Mouse (Mus musculus) forebrain, postnatal 0 days (tissue): Measurements from ENCODE around the gene Gm10337. TPM values are rescaled to one million over a fixed set of nuclear protein-coding genes. Genes with fewer than 3 reads are reported as not detected.

Source experiments
- ATAC-seq: fragments of 200-750 bp; cut with Nextera tagmentation; 2 replicates; pipeline ENCODE4 v1.8.0; 2017; ENCODE audit warnings: mild to moderate bottlenecking, moderate library complexity
- DNase-seq: peaks from one replicate; pipeline ENCODE4 v3.0.0-alpha.2; 2015
- H3K27ac ChIP-seq: fragments of 300-500 bp; sonication (generic); 2 replicates; pipeline ENCODE4 v1.5.1; 2014; ENCODE audit warnings: low read depth, mild to moderate bottlenecking, antibody characterized with exemption, low read length, moderate library complexity, mixed read lengths
- H3K27me3 ChIP-seq: fragments of 300-500 bp; sonication (generic); 2 replicates; pipeline ENCODE4 v1.6.1; 2014; ENCODE audit warnings: mild to moderate bottlenecking, low read length, mixed read lengths; ENCODE audit not compliant: insufficient read depth
- H3K36me3 ChIP-seq: fragments of 300-500 bp; sonication (generic); 2 replicates; pipeline ENCODE4 v1.6.1; 2014; ENCODE audit warnings: mild to moderate bottlenecking, moderate library complexity; ENCODE audit not compliant: insufficient read depth
- H3K4me1 ChIP-seq: fragments of 300-500 bp; sonication (generic); 2 replicates; pipeline ENCODE4 v1.6.1; 2014; ENCODE audit warnings: antibody characterized with exemption; ENCODE audit not compliant: insufficient read depth
- H3K4me2 ChIP-seq: fragments of 300-500 bp; sonication (generic); 2 replicates; pipeline ENCODE4 v1.6.1; 2014; ENCODE audit warnings: low read depth, mild to moderate bottlenecking, moderate library complexity
- H3K4me3 ChIP-seq: fragments of 300-500 bp; sonication (generic); 2 replicates; pipeline ENCODE4 v1.5.1; 2014; ENCODE audit warnings: low read depth, low read length, mixed read lengths
- H3K9ac ChIP-seq: fragments of 300-500 bp; sonication (generic); 2 replicates; pipeline ENCODE4 v1.6.1; 2014; ENCODE audit warnings: mild to moderate bottlenecking
- H3K9me3 ChIP-seq: fragments of 300-500 bp; sonication (generic); 2 replicates; pipeline ENCODE4 v1.6.1; 2016; ENCODE audit warnings: low read length
- CTCF ChIP-seq: sonication (generic); IDR thresholded peaks from 2 replicates; pipeline ENCODE4 v1.5.1; 2016; ENCODE audit warnings: antibody characterized with exemption, control low read depth, low read depth
- WGBS: fragments of 180-500 bp; shearing (Covaris S2); extraction: QIAGEN DNeasy Blood & Tissue Kit; methylation state at CpG from one replicate; pipeline ENCODE4 v1.1.7; 2014; 5-methylcytosine and 5-hydroxymethylcytosine counted together
- polyA plus RNA-seq: library from polyadenylated mRNA; unstranded; fragments of >200 nt; fragmentation: Nextera tagmentation; extraction: Ambion mirVana; gene quantifications from 2 replicates; pipeline ENCODE4 v1.2.1, GENCODE M21; 2015
- total RNA-seq: library from RNA; depleted of rRNA; stranded (reverse); fragments of >200 nt; gene quantifications from 2 replicates; pipeline ENCODE4 v1.2.3, GENCODE M21; 2014; rRNA removed

Gene Gm10337
- total and polyA plus RNA-seq, 2 experiments from 2014 or later, result 4.2 TPM; not detected in 1

DNA sequence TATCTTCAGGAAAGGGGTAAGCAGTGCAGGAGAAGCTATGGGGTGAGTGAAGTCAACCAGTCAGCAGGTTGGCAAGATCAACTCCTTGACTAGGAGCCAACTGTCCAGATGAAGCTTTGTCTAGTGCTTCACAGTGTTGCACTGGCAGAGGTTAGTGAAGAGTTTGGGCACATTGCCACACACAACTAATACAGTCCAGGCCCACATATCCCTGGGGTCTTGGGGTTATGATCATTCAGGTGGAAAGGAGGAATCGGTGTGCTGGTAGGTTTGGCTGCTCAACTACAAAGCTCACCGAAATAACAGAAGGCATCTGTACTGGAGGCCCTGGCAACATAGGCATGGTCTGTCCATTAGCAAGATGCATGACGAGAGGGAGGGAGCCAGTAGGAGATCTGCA, 44.0 kb downstream of the Gm10337 start:
- ATAC-seq (peak; percentile 27; the same call in 1 of the 2 replicates), DNase-seq (peak; percentile 47)
- Histone ChIP-seq H3K36me3 (peaks cover 46% of the 10 kb centered on the region), H3K9me3 (no peaks in the 10 kb centered on the region), H3K4me2 (no peak overlapping the region), H3K27ac (peak overlapping the region; percentile 72), H3K27me3 (no peaks in the 10 kb centered on the region), H3K9ac (no peak overlapping the region), H3K4me3 (no peak overlapping the region), H3K4me1 (0 out of 2 replicates have a peak, but pooled peaks cover 4% of the 10 kb centered on the region)
- 57% methylated on average over 3 of the region's 3 CpGs for WGBS
- TF ChIP-seq CTCF, result no peak

DNA sequence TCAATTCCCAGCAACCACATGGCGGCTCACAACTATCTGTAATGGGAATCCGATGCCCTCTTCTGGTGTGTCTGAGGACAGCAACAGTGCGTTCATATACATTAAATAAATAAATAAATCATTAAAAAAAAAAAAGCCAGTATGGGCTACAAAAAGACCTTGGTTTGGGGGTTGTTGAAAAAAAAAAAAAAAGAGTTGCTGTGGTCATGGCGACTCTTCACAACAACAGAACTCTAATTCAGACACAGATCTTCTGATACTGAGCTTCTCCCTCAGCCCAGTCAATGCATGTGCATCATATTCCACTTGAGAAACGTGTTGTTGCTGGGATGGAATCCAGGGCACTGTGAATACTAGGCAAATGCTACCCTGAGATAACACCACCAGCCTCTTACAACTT, 49.1 kb downstream of the Gm10337 start:
- WGBS, result 93% methylated on average over 5 of the region's 5 CpGs
- ATAC-seq (no peak), DNase-seq (no peak)

More for the DNA sequence above, 49.1 kb downstream of the Gm10337 start:
- no peaks in the 10 kb centered on the region for H3K9me3 ChIP-seq
- H3K4me3 ChIP-seq, result no peak overlapping the region
- H3K9ac ChIP-seq, result no peak overlapping the region
- H3K27me3 ChIP-seq, result no peaks in the 10 kb centered on the region
- no peak for TF ChIP-seq CTCF
- no peak overlapping the region for H3K4me2 ChIP-seq
- no peaks in the 10 kb centered on the region for H3K4me1 ChIP-seq
- H3K27ac ChIP-seq, result no peak overlapping the region
- peaks cover 50% of the 10 kb centered on the region for H3K36me3 ChIP-seq

Other genes with a start within 250 kb of the Gm10337 start
- gene Rarg, start 246.2 kb upstream of the Gm10337 start, total RNA-seq, result 6.5 and 12.3 TPM in 2 replicates
- 4.5 and 4.6 TPM in 2 replicates for gene Rarg, start 246.2 kb upstream of the Gm10337 start, polyA plus RNA-seq
- 0.15 TPM in 1 of 2 replicates, not detected in the other for gene Gm9918, start 233.2 kb upstream of the Gm10337 start, total RNA-seq
- not detected in 2 replicates for gene Gm9918, start 233.2 kb upstream of the Gm10337 start, polyA plus RNA-seq
- gene Mfsd5, start 224.3 kb upstream of the Gm10337 start, total RNA-seq, result 33.2 and 39.3 TPM in 2 replicates
- gene Mfsd5, start 224.3 kb upstream of the Gm10337 start, polyA plus RNA-seq, result 63.0 and 63.7 TPM in 2 replicates
- 2.7 and 9.6 TPM in 2 replicates for gene Espl1, start 207.5 kb upstream of the Gm10337 start, total RNA-seq
- gene Espl1, start 207.5 kb upstream of the Gm10337 start, polyA plus RNA-seq, result 1.5 and 2.3 TPM in 2 replicates
- 177 and 262 TPM in 2 replicates for gene Pfdn5, start 177.6 kb upstream of the Gm10337 start, total RNA-seq
- gene Pfdn5, start 177.6 kb upstream of the Gm10337 start, polyA plus RNA-seq, result 518 and 621 TPM in 2 replicates
- 46.4 and 54.2 TPM in 2 replicates for gene Myg1, start 172.0 kb upstream of the Gm10337 start, total RNA-seq
- 80.2 and 85.7 TPM in 2 replicates for gene Myg1, start 172.0 kb upstream of the Gm10337 start, polyA plus RNA-seq
- gene Aaas, start 153.0 kb upstream of the Gm10337 start, total RNA-seq, result 25.5 and 27.9 TPM in 2 replicates
- gene Aaas, start 153.0 kb upstream of the Gm10337 start, polyA plus RNA-seq, result 31.6 and 33.4 TPM in 2 replicates
- 0.92 and 2.1 TPM in 2 replicates for gene Sp7, start 136.5 kb upstream of the Gm10337 start, total RNA-seq
- gene Sp7, start 136.5 kb upstream of the Gm10337 start, polyA plus RNA-seq, result 0.30 and 0.35 TPM in 2 replicates
- gene Sp1, start 97.6 kb upstream of the Gm10337 start, total RNA-seq, result 16.4 and 22.5 TPM in 2 replicates
- gene Sp1, start 97.6 kb upstream of the Gm10337 start, polyA plus RNA-seq, result 2.0 and 2.6 TPM in 2 replicates
- gene Amhr2, start 58.4 kb upstream of the Gm10337 start, total RNA-seq, result 0.38 and 1.1 TPM in 2 replicates
- 0.34 and 0.65 TPM in 2 replicates for gene Amhr2, start 58.4 kb upstream of the Gm10337 start, polyA plus RNA-seq
- 21.5 and 22.3 TPM in 2 replicates for gene Prr13, start 44.7 kb upstream of the Gm10337 start, total RNA-seq
- gene Prr13, start 44.7 kb upstream of the Gm10337 start, polyA plus RNA-seq, result 69.9 and 90.9 TPM in 2 replicates
- gene Pcbp2, start 33.2 kb upstream of the Gm10337 start, total RNA-seq, result 134 and 154 TPM in 2 replicates
- 102 and 103 TPM in 2 replicates for gene Pcbp2, start 33.2 kb upstream of the Gm10337 start, polyA plus RNA-seq
- gene Map3k12, start 13.3 kb downstream of the Gm10337 start, total RNA-seq, result 75.0 and 88.9 TPM in 2 replicates
- 29.6 and 39.4 TPM in 2 replicates for gene Map3k12, start 13.3 kb downstream of the Gm10337 start, polyA plus RNA-seq
- 87.5 and 94.7 TPM in 2 replicates for gene Tarbp2, start 14.5 kb downstream of the Gm10337 start, total RNA-seq
- 86.4 and 89.5 TPM in 2 replicates for gene Tarbp2, start 14.5 kb downstream of the Gm10337 start, polyA plus RNA-seq
- gene Npff, start 21.2 kb downstream of the Gm10337 start, total RNA-seq, result 2.5 and 3.1 TPM in 2 replicates
- 1.5 and 1.7 TPM in 2 replicates for gene Npff, start 21.2 kb downstream of the Gm10337 start, polyA plus RNA-seq
- not detected in 2 replicates for gene Gm28047, start 121.3 kb downstream of the Gm10337 start, total RNA-seq
- gene Gm28047, start 121.3 kb downstream of the Gm10337 start, polyA plus RNA-seq, result 0.74 TPM in 1 of 2 replicates, not detected in the other
- 9.9 and 13.2 TPM in 2 replicates for gene Atf7, start 121.7 kb downstream of the Gm10337 start, total RNA-seq
- 8.4 and 10.2 TPM in 2 replicates for gene Atf7, start 121.7 kb downstream of the Gm10337 start, polyA plus RNA-seq
- 75.2 and 170 TPM in 2 replicates for gene Atp5g2, start 168.6 kb downstream of the Gm10337 start, total RNA-seq
- 63.5 and 75.3 TPM in 2 replicates for gene Atp5g2, start 168.6 kb downstream of the Gm10337 start, polyA plus RNA-seq
- gene Calcoco1, start 218.5 kb downstream of the Gm10337 start, total RNA-seq, result 42.6 and 47.1 TPM in 2 replicates
- 33.5 and 36.9 TPM in 2 replicates for gene Calcoco1, start 218.5 kb downstream of the Gm10337 start, polyA plus RNA-seq